Mouse (Mus musculus) ES-Bruce4 (cell line): Measurements from ENCODE around the gene Olfr1428. TPM values are rescaled to one million over a fixed set of nuclear protein-coding genes. Genes with fewer than 3 reads are reported as not detected.

Experiments
- H3K27ac ChIP-seq: 2 replicates; pipeline ENCODE4 v1.5.1; 2012; ENCODE audit warnings: low read length, inconsistent platforms; ENCODE audit not compliant: insufficient read depth
- H3K27me3 ChIP-seq: 2 replicates; pipeline ENCODE4 v1.6.1; 2012; ENCODE audit warnings: mild to moderate bottlenecking, low read length, inconsistent platforms; ENCODE audit not compliant: control insufficient read depth, poor library complexity, insufficient read depth, severe bottlenecking
- H3K36me3 ChIP-seq: 2 replicates; pipeline ENCODE4 v1.6.1; 2012; ENCODE audit warnings: inconsistent platforms, mild to moderate bottlenecking, low read length, moderate library complexity; ENCODE audit not compliant: control insufficient read depth, poor library complexity, insufficient read depth, severe bottlenecking
- H3K4me1 ChIP-seq: one replicate; pipeline ENCODE4 v1.8.1; 2011; ENCODE audit warnings: low read length; ENCODE audit not compliant: control insufficient read depth, insufficient read depth
- H3K4me3 ChIP-seq: 2 replicates; pipeline ENCODE4 v1.5.1; 2011; ENCODE audit warnings: low read depth, mild to moderate bottlenecking, low read length
- H3K9ac ChIP-seq: 2 replicates; pipeline ENCODE4 v1.6.1; 2012; ENCODE audit warnings: low read depth, mild to moderate bottlenecking, inconsistent platforms; ENCODE audit not compliant: poor library complexity, severe bottlenecking
- H3K9me3 ChIP-seq: replicated peaks from 2 replicates; pipeline ENCODE4 v1.6.1; 2012; ENCODE audit warnings: mild to moderate bottlenecking, low read length, inconsistent platforms; ENCODE audit not compliant: control insufficient read depth, poor library complexity, insufficient read depth, severe bottlenecking
- CTCF ChIP-seq: IDR thresholded peaks from one replicate; pipeline ENCODE4 v1.8.1; 2011; ENCODE audit warnings: low read depth, low read length
- EP300 ChIP-seq: IDR thresholded peaks from 2 replicates; pipeline ENCODE4 v1.6.1; 2011; ENCODE audit warnings: low read depth, low read length; ENCODE audit not compliant: insufficient read depth
- POLR2A ChIP-seq: IDR thresholded peaks from one replicate; pipeline ENCODE4 v1.8.1; 2011; ENCODE audit warnings: low read length; ENCODE audit not compliant: insufficient read depth
- polyA plus RNA-seq: library from polyadenylated mRNA; stranded (reverse); fragments of >200 nt; gene quantifications from 2 replicates; pipeline ENCODE4 v1.2.4, GENCODE M21; 2011; ENCODE audit warnings: low read depth; ENCODE audit not compliant: missing spikeins, insufficient read depth, insufficient read length

Gene Olfr1428
- polyA plus RNA-seq = not detected in 2 replicates

- H3K4me1 ChIP-seq = no peaks in the 10 kb centered on the region
- TF ChIP-seq EP300 (no peak), POLR2A (no peak), CTCF (no peak)
- no peak within 1 kb of the TSS for H3K4me3 ChIP-seq
- no peaks in the 10 kb centered on the region for H3K27me3 ChIP-seq
- no peaks in the 10 kb centered on the region for H3K36me3 ChIP-seq
- H3K27ac ChIP-seq = no peak within 1 kb of the TSS
- no peaks in the 10 kb centered on the region for H3K9me3 ChIP-seq
- no peak within 1 kb of the TSS for H3K9ac ChIP-seq
These were observed at the start of gene Olfr1428 for GRCm38 (mm10) chr19:12115797-12116196. TSS of gene Olfr1428 (minus strand) at chr19:12115897.

DNA sequence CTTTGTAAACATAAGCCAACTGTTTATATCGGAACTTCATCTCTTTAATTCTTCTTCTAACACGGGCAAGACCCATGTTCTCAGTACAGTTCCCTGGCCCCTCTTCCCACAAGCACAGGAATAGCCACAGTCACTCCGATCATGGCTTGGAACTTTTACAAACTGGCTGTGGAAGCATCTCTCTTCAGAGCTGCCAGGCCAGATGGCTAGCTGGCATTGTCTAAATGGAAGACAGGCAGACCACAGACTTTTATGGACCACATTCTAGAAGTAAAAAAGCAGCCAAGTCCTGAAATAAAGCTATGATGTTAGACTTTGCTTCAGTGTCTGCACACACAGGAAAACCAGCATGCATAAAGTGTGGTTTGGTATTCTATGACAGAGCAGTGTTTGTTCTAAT lies 29.8 kb upstream of the Olfr1428 start:
- H3K36me3 ChIP-seq = no peaks in the 10 kb centered on the region
- H3K27ac ChIP-seq = no peak overlapping the region
- H3K4me3 ChIP-seq = no peak overlapping the region

GRCm38 (mm10) chr19:12143356-12143755 lies 27.7 kb upstream of the Olfr1428 start:
- Histone ChIP-seq H3K36me3 (no peaks in the 10 kb centered on the region), H3K9me3 (no peaks in the 10 kb centered on the region), H3K27ac (no peak overlapping the region), H3K4me1 (no peaks in the 10 kb centered on the region), H3K4me3 (no peak overlapping the region), H3K27me3 (no peaks in the 10 kb centered on the region; the same call in 1 of the 2 replicates), H3K9ac (no peak overlapping the region)
- TF ChIP-seq POLR2A = no peak
- TF ChIP-seq CTCF = no peak
- no peak for TF ChIP-seq EP300

More for the DNA sequence above, 29.8 kb upstream of the Olfr1428 start:
- H3K9ac ChIP-seq = no peak overlapping the region
- H3K27me3 ChIP-seq = no peaks in the 10 kb centered on the region; the same call in 1 of the 2 replicates
- no peaks in the 10 kb centered on the region for H3K9me3 ChIP-seq
- H3K4me1 ChIP-seq = no peaks in the 10 kb centered on the region
- TF ChIP-seq CTCF (no peak), EP300 (no peak), POLR2A (no peak)

DNA sequence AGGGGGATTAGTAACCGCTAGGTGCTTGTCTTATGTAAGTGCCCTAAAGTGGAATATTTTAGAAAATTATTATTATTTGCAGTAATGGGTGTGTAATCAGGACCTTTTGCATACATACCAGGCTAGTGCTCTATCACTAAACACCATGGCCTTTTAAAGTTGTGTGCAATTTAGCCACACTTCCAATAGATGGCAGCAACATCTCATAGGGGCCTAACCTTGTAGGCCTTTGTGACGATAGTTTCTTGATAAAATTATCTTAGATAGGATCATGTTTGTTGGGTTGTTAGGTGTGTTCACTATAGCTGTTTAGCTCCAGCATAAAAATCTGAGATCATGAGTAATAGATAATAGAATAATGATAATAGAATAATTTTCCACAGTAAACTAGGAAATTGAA lies 18.6 kb upstream of the Olfr1428 start:
- Histone ChIP-seq H3K4me1 (no peaks in the 10 kb centered on the region), H3K4me3 (no peak overlapping the region), H3K9ac (no peak overlapping the region), H3K27ac (no peak overlapping the region), H3K27me3 (no peaks in the 10 kb centered on the region), H3K36me3 (no peaks in the 10 kb centered on the region), H3K9me3 (no peaks in the 10 kb centered on the region)
- TF ChIP-seq CTCF (no peak), POLR2A (no peak), EP300 (no peak)

- TF ChIP-seq CTCF (no peak), EP300 (no peak), POLR2A (no peak)
- H3K4me3 ChIP-seq = no peak within 1 kb of the TSS
- no peaks in the 10 kb centered on the region for H3K9me3 ChIP-seq
- no peaks in the 10 kb centered on the region for H3K4me1 ChIP-seq
- no peak within 1 kb of the TSS for H3K27ac ChIP-seq
- no peaks in the 10 kb centered on the region for H3K27me3 ChIP-seq
- H3K36me3 ChIP-seq = no peaks in the 10 kb centered on the region
- H3K9ac ChIP-seq = no peak within 1 kb of the TSS
These were observed 7.4 kb upstream of the Olfr1428 start, which contains the start of gene Olfr76 for GRCm38 (mm10) chr19:12123103-12123502. TSS of gene Olfr76 (minus strand) at chr19:12123203.

- Histone ChIP-seq H3K4me1 (no peaks in the 10 kb centered on the region), H3K9ac (no peak overlapping the region), H3K4me3 (no peak overlapping the region), H3K27ac (no peak overlapping the region), H3K27me3 (no peaks in the 10 kb centered on the region), H3K9me3 (no peaks in the 10 kb centered on the region), H3K36me3 (no peaks in the 10 kb centered on the region)
- TF ChIP-seq CTCF (no peak), EP300 (no peak), POLR2A (no peak)
These were observed 767 bp upstream of the Olfr1428 start for GRCm38 (mm10) chr19:12116464-12116863.
